Mouse (Mus musculus) thymus, postnatal 36 days (tissue): Measurements from ENCODE around the gene Cp.
A peak's percentile ranks its signal among the peaks of the same experiment; 100 is the strongest.
"Not testable (repeated sequence)": the region's sequence is repeated elsewhere in the genome, so short reads cannot be mapped to it uniquely, and the experiment has no call there.

Experiments
- DNase-seq, 2 experiments: peaks; one replicate each; pipeline ENCODE4 v3.0.0; 2022; ENCODE audit warnings: mixed read lengths in 2 of 2

The Cp gene

GRCm38 (mm10) chr3:19956885-19957284 is at the start of gene Cp:
Cp (plus strand) TSS chr3:19957054.
- no peak for DNase-seq

- DNase-seq: no peak
Measured at GRCm38 (mm10) chr3:19948552-19948951, 8.3 kb upstream of the Cp start.

GRCm38 (mm10) chr3:19949401-19949800 is 7.5 kb upstream of the Cp start:
- DNase-seq: not testable (repeated sequence)

GRCm38 (mm10) chr3:19953425-19953824 is 3.4 kb upstream of the Cp start:
- DNase-seq: no peak

GRCm38 (mm10) chr3:19953865-19954264 is 3.0 kb upstream of the Cp start:
- no peak for DNase-seq

- no peak for DNase-seq
Measured at GRCm38 (mm10) chr3:19958031-19958430, 1.2 kb downstream of the Cp start.

GRCm38 (mm10) chr3:19958983-19959382 is 2.1 kb downstream of the Cp start:
- DNase-seq: no peak

GRCm38 (mm10) chr3:19960570-19961114 is 3.8 kb downstream of the Cp start:
- no peak for DNase-seq

- no peak for DNase-seq
Measured at GRCm38 (mm10) chr3:19961341-19961740, 4.5 kb downstream of the Cp start.

- no peak for DNase-seq
Measured at GRCm38 (mm10) chr3:19962769-19963513, 6.1 kb downstream of the Cp start.

- DNase-seq: no peak
Measured at GRCm38 (mm10) chr3:19964625-19965188, 7.9 kb downstream of the Cp start.

- no peak for DNase-seq
Measured at GRCm38 (mm10) chr3:19965239-19965638, 8.4 kb downstream of the Cp start.

GRCm38 (mm10) chr3:19966072-19966471 is 9.2 kb downstream of the Cp start:
- no peak for DNase-seq

- DNase-seq: no peak
Measured at GRCm38 (mm10) chr3:19978474-19978873, 21.6 kb downstream of the Cp start.

- DNase-seq: no peak
Measured at GRCm38 (mm10) chr3:19981156-19981555, 24.3 kb downstream of the Cp start.

GRCm38 (mm10) chr3:19982846-19983245 is 26.0 kb downstream of the Cp start:
- no peak for DNase-seq

GRCm38 (mm10) chr3:19986123-19986522 is 29.3 kb downstream of the Cp start:
- DNase-seq: no peak

- DNase-seq: no peak
Measured at GRCm38 (mm10) chr3:19990031-19990430, 33.2 kb downstream of the Cp start.

- DNase-seq: no peak
Measured at GRCm38 (mm10) chr3:19992388-19992787, 35.5 kb downstream of the Cp start.

GRCm38 (mm10) chr3:19999551-19999950 is 42.7 kb downstream of the Cp start:
- DNase-seq: no peak

- DNase-seq: no peak
Measured at GRCm38 (mm10) chr3:20000806-20001205, 44.0 kb downstream of the Cp start.

GRCm38 (mm10) chr3:20002786-20003185 is 45.9 kb downstream of the Cp start:
- DNase-seq: peak; percentile 15 to 19

GRCm38 (mm10) chr3:20004422-20004821 is 47.6 kb downstream of the Cp start:
- DNase-seq: no peak

GRCm38 (mm10) chr3:20005611-20006010 is 48.8 kb downstream of the Cp start:
- DNase-seq: no peak
